Mouse (Mus musculus) kidney, adult 2 months (tissue): ENCODE results near the gene Zfx.

Experiments used
- CTCF ChIP-seq: fragments of 200-500 bp; conservative IDR thresholded peaks from 2 replicates; pipeline ENCODE4 v1.5.1; 2011; ENCODE audit warnings: low read depth, mild to moderate bottlenecking, control low read depth, low read length, moderate library complexity, mixed read lengths; ENCODE audit not compliant: insufficient read depth, insufficient read length
- POLR2A ChIP-seq: fragments of 200-500 bp; IDR thresholded peaks from one replicate; pipeline ENCODE4 v1.6.1; 2011; ENCODE audit warnings: low read depth, low read length, control low read depth

DNA sequence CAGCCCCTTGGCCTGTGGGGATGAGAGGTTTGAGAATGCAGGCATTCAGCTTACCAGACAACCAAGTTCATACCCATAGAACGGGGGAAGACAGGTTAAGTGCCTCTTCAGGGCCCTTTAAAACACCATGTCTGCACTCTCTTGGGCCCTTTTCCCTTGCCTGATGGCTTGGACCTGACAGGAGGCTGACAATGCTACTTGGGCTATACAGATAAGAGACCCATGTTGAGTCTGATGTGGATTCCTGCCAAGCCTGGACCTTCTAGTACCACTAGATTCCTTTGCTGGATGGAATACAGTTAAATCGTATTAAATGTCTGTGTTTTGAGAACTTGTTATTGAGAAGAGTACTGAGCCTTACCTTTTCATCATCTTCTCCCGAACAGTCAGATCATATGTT lies 8.7 kb upstream of the Zfx start:
- TF ChIP-seq POLR2A (no peak), CTCF (no peak)
